Mouse (Mus musculus) liver, embryonic 14 days (tissue): ENCODE results near the gene Fgf4. TPM values are rescaled to one million over a fixed set of nuclear protein-coding genes. Genes with fewer than 3 reads are reported as not detected.

Experiments used
- polyA plus RNA-seq: library from polyadenylated mRNA; depleted of rRNA; stranded (reverse); fragments of >200 nt; gene quantifications from 2 replicates; pipeline ENCODE4 v1.2.3, GENCODE M21; 2012; rRNA removed

The Fgf4 gene
- not detected in 2 replicates for polyA plus RNA-seq

DNA sequence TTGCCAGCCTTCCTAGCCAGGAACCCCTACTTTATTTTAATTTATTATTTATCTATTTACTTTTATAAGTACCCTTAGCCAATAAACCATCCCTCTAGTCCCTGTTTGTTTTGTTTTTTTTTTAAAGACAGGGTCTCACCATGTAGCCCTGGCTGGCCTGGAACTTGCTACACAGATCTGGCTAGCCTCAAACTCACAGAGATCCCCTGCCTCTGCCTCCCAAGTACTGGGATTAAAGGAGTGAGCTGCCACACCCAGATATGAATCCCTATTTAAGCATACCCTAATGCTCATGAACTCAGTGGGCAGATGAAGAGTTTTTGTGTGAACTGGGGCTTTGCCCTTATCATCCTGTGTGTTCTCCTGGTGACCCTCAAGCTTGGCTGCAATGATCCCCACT lies at the start of gene Fgf4:
Gene Fgf4, plus strand, starts transcription at position 301 of the 400 bp plus-strand sequence.

GRCm38 (mm10) chr7:144837891-144838488 lies 9.2 kb upstream of the Fgf4 start, which contains the start of gene Fgf3:
Gene Fgf3 (plus strand): TSS chr7:144838083.

DNA sequence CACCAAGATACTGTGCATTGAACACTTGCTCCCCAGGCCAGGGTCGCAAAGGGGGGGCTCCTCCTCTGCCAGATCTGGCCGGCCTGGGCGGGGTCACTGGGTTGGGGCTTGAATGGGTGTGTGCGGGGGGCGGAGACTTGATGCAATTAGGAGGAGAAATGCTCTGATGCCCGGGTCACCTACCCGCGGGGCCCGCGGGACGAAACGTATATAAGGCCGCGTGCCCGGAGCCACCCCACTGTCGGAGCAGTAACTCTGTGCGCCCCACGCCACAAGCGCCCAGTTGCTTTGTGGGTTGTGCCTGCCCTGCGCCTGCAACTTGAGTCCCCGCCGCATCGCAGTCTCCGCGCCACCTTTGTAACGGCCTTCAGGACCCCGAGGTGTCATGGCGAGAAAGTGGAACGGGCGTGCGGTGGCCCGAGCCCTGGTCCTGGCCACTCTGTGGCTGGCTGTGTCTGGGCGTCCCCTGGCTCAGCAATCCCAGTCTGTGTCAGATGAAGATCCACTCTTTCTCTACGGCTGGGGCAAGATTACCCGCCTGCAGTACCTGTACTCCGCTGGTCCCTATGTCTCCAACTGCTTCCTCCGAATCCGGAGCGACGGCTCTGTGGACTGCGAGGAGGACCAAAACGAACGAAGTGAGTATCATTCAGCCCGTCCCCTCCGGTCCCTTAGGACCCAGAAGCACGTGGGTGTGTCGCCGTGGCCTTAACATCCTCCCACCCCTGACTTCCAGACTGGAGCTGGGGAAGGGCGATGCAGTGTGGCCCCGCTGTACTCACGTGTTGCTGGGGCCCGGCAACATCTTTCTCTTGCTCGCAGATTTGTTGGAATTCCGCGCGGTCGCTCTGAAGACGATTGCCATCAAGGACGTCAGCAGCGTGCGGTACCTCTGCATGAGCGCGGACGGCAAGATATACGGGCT lies 49.4 kb downstream of the Fgf4 start, which contains the start of gene Fgf15:
Gene Fgf15, plus strand, starts transcription at position 238 of the 925 bp plus-strand sequence.

Other genes starting within 250 kb of the Fgf4 start
- gene Ano1, start 95.4 kb upstream of the Fgf4 start, polyA plus RNA-seq: 1.8 and 1.9 TPM in 2 replicates
- gene Fgf3, start 9.3 kb upstream of the Fgf4 start, polyA plus RNA-seq: 0.12 TPM in 2 replicates
- gene Fgf15, start 49.2 kb downstream of the Fgf4 start, polyA plus RNA-seq: 0.03 TPM in 1 of 2 replicates, not detected in the other
- gene LTO1, start 67.7 kb downstream of the Fgf4 start, polyA plus RNA-seq: 10.9 TPM in 2 replicates
- 15.5 and 16.4 TPM in 2 replicates for gene Ccnd1, start 92.6 kb downstream of the Fgf4 start, polyA plus RNA-seq